Mouse (Mus musculus) hindbrain, postnatal 0 days (tissue): ENCODE measurements around the gene Nt5c2. TPM values are rescaled to one million over a fixed set of nuclear protein-coding genes. Genes with fewer than 3 reads are reported as not detected.

Experiments used
- ATAC-seq: fragments of 200-750 bp; cut with Nextera tagmentation; 2 replicates; pipeline ENCODE4 v1.8.0; 2017; ENCODE audit warnings: mild to moderate bottlenecking, moderate TSS enrichment, moderate library complexity
- DNase-seq: peaks from one replicate; pipeline ENCODE4 v3.0.0-alpha.2; 2015; ENCODE audit warnings: low spot score
- H3K27ac ChIP-seq: fragments of 300-500 bp; sonication (generic); 2 replicates; pipeline ENCODE4 v1.5.1; 2014; ENCODE audit warnings: mild to moderate bottlenecking
- H3K27me3 ChIP-seq: fragments of 300-500 bp; sonication (generic); 2 replicates; pipeline ENCODE4 v1.6.1; 2014; ENCODE audit warnings: low read length, mixed read lengths; ENCODE audit not compliant: insufficient read depth
- H3K36me3 ChIP-seq: fragments of 300-500 bp; sonication (generic); 2 replicates; pipeline ENCODE4 v1.6.1; 2014; ENCODE audit warnings: low read length, mixed read lengths; ENCODE audit not compliant: insufficient read depth
- H3K4me1 ChIP-seq: fragments of 300-500 bp; sonication (generic); 2 replicates; pipeline ENCODE4 v1.6.1; 2014; ENCODE audit warnings: antibody characterized with exemption, low read length, mixed read lengths; ENCODE audit not compliant: insufficient read depth
- H3K4me2 ChIP-seq: fragments of 300-500 bp; sonication (generic); 2 replicates; pipeline ENCODE4 v1.6.1; 2014; ENCODE audit warnings: low read depth, mild to moderate bottlenecking, low read length, moderate library complexity, mixed read lengths
- H3K4me3 ChIP-seq: fragments of 300-500 bp; sonication (generic); 2 replicates; pipeline ENCODE4 v1.5.1; 2014; ENCODE audit warnings: low read length
- H3K9ac ChIP-seq: fragments of 300-500 bp; sonication (generic); replicated peaks from 2 replicates; pipeline ENCODE4 v1.6.1; 2014; ENCODE audit warnings: mild to moderate bottlenecking, low read length, moderate library complexity, mixed read lengths
- H3K9me3 ChIP-seq: fragments of 300-500 bp; sonication (generic); 2 replicates; pipeline ENCODE4 v1.6.1; 2016; ENCODE audit warnings: low read length, mixed read lengths
- CTCF ChIP-seq: IDR thresholded peaks from 2 replicates; pipeline ENCODE4 v1.5.1; 2016; ENCODE audit warnings: antibody characterized with exemption, control low read depth, low read depth
- WGBS: fragments of 180-500 bp; shearing (Covaris S2); extraction: QIAGEN DNeasy Blood & Tissue Kit; methylation state at CpG from one replicate; pipeline ENCODE4 v1.1.7; 2014; 5-methylcytosine and 5-hydroxymethylcytosine counted together
- polyA plus RNA-seq: library from polyadenylated mRNA; unstranded; fragments of >200 nt; fragmentation: Nextera tagmentation; extraction: Ambion mirVana; gene quantifications from 2 replicates; pipeline ENCODE4 v1.2.1, GENCODE M21; 2015
- total RNA-seq: library from RNA; depleted of rRNA; stranded (reverse); fragments of >200 nt; gene quantifications from 2 replicates; pipeline ENCODE4 v1.2.3, GENCODE M21; 2014

The Nt5c2 gene
- total and polyA plus RNA-seq, 2 experiments from 2014 or later: 43.4 to 79.8 TPM

DNA sequence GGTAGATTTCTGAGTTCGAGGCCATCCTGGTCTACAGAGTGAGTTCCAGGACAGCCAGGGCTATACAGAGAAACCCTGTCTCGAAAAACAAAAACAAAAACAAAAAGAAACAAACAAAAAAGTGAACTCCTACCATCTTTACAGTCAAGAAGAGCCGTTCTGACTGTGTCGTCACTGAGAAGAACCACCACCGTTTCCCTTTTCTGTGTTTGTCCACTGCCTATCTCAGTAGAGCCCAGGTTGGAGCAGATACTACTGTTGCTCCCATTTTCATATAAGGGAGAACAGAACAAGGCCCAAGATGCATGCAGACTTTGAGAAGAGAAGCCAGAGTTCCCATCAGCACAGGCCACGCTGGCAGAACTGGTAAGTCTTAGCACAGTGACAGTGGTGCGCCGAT lies 124.3 kb downstream of the Nt5c2 start:
- no peak for TF ChIP-seq CTCF
- WGBS: 90% methylated on average over 8 of the region's 8 CpGs
- no peak overlapping the region for H3K27ac ChIP-seq
- H3K36me3 ChIP-seq: peaks cover 46% of the 10 kb centered on the region
- no peaks in the 10 kb centered on the region for H3K9me3 ChIP-seq
- H3K4me1 ChIP-seq: no peaks in the 10 kb centered on the region
- H3K27me3 ChIP-seq: no peaks in the 10 kb centered on the region
- no peak overlapping the region for H3K9ac ChIP-seq
- ATAC-seq (no peak), DNase-seq (no peak)
- H3K4me2 ChIP-seq: no peak overlapping the region
- H3K4me3 ChIP-seq: no peak overlapping the region

DNA sequence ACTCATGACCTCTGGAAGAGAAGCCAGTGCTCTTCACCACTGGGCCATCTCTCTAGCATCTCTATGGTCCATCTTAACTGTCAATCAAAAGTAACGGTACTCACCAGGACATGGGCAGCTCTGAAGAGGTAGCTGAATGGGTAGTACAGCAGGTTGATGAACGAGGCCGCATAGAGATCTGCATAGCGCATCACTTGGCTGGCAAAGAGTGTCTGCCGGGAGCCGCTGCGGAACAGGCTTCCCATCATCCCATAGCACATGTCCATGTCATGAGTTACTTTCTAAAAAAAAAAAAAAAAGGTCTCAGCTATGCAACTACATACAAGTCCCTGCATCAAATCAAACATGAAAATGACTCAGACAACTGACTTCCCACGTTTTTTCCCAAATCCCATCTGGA lies 125.3 kb downstream of the Nt5c2 start:
- 91% methylated on average over 8 of the region's 8 CpGs for WGBS
- no peaks in the 10 kb centered on the region for H3K9me3 ChIP-seq
- no peak overlapping the region for H3K4me3 ChIP-seq
- no peaks in the 10 kb centered on the region for H3K27me3 ChIP-seq
- ATAC-seq (no peak), DNase-seq (no peak)
- TF ChIP-seq CTCF: no peak
- peaks cover 55% of the 10 kb centered on the region for H3K36me3 ChIP-seq
- no peak overlapping the region for H3K4me2 ChIP-seq
- no peak overlapping the region for H3K27ac ChIP-seq
- no peaks in the 10 kb centered on the region for H3K4me1 ChIP-seq
- H3K9ac ChIP-seq: no peak overlapping the region

DNA sequence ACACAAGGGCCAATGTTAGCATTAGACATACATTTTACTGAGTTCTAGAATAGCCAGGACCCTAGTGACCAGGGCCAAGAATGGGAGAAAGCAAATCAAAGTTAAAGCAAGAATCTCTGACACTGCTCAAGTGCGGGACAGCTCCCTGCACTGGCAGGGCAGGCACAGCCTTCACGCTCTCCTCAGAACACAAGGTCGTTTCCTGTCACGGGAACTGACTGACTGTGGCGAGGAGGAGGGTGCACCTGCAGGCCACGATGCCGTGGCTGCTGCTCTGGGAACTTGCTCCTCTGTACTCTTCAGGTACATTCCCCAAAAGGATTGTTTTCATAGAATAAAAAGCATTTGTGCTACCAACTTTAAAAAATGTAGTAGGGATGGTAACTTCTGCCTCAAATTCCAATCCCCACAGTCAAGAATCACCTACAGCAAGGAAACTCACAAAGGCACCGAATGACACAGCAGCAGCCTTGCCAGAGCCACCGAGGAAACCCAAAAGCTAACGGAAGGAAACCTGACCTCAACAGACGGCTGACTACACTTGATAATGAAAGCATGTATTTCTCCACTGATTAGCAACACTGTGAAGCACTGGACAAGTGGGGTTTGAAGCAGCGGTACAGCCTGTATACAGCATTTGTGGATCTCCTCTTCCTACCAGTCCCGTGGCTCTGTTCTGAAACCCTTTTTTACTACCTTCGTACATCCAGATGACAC lies 127.0 kb downstream of the Nt5c2 start:
- no peak overlapping the region for H3K27ac ChIP-seq
- H3K27me3 ChIP-seq: no peaks in the 10 kb centered on the region
- no peak for ATAC-seq
- peaks cover 58% of the 10 kb centered on the region for H3K36me3 ChIP-seq
- no peak overlapping the region for H3K4me3 ChIP-seq
- H3K4me1 ChIP-seq: no peaks in the 10 kb centered on the region
- H3K4me2 ChIP-seq: no peak overlapping the region
- H3K9ac ChIP-seq: no peak overlapping the region
- WGBS: 85% methylated on average over 14 of the region's 14 CpGs
- no peak for TF ChIP-seq CTCF
- no peaks in the 10 kb centered on the region for H3K9me3 ChIP-seq
- DNase-seq: no peak

DNA sequence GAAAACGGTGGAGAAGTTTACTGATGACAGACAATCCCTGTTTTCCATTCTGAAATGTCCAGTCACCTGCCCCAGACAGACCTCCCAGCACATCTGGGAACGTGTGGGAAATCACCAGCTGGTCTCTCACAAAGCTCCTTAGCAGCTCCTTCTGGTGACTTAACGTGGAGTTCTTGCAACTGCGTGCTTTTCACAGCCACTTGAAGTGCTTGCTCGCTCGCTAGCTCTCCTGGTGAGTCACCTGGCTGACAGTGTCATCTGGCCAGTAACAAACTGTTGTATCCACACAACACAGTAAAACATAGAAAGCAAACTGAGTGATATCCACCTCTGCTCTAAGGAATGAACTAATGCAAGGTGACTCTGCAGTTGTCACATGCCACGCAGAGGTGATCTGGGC lies 128.1 kb downstream of the Nt5c2 start:
- Histone ChIP-seq H3K4me3 (no peak overlapping the region), H3K27ac (no peak overlapping the region), H3K4me2 (no peak overlapping the region), H3K9me3 (no peaks in the 10 kb centered on the region), H3K9ac (no peak overlapping the region), H3K4me1 (no peaks in the 10 kb centered on the region), H3K36me3 (peaks cover 54% of the 10 kb centered on the region), H3K27me3 (no peaks in the 10 kb centered on the region)
- 81% methylated on average over 7 of the region's 7 CpGs for WGBS
- ATAC-seq (no peak), DNase-seq (no peak)
- no peak for TF ChIP-seq CTCF

DNA sequence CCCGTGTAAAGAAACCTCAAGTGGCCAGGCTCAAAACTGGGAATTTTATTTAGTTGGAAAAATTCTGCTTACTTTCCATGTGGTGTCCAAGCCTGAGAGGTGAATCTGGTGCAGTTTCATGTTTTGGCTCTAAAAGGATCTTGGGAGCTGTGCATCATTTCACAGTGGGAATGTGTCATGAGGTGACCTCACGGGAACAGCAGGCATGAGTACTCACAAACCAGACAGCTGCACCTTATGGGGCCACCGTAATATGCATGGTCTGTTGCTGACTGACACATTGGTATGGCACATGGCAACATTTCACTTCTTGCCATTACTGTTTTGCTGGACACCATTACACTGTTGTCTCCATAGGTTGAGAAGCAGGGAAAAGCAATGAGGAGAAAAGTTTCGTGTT lies 129.6 kb downstream of the Nt5c2 start:
- Histone ChIP-seq H3K4me1 (no peaks in the 10 kb centered on the region), H3K27me3 (no peaks in the 10 kb centered on the region), H3K27ac (no peak overlapping the region), H3K4me2 (no peak overlapping the region), H3K36me3 (peaks cover 45% of the 10 kb centered on the region), H3K9ac (no peak overlapping the region), H3K4me3 (no peak overlapping the region), H3K9me3 (no peaks in the 10 kb centered on the region)
- DNase-seq (no peak), ATAC-seq (no peak)
- WGBS: 94% methylated on average over 4 of the region's 4 CpGs
- no peak for TF ChIP-seq CTCF

DNA sequence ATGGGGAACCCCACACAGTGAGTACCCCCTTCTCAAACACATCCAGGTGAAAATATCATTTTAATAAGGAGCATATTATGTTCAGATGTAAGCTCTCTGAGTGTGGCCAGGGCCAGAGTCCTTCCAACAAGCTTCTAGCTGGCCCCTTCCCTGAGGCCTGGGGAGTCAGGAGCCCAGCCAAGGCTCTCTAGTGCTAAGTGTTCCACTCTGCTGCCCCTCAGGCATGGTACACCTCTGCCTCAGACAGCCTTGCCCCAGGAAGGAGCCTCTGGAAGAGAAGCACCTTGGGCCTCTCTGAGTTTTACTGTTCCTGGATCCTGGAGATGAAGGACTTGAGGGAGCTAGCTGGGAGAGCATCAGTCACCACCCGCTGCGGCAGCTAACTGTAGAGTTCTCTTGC lies 135.1 kb downstream of the Nt5c2 start:
- DNase-seq (no peak), ATAC-seq (no peak)
- no peak for TF ChIP-seq CTCF
- Histone ChIP-seq H3K4me1 (no peaks in the 10 kb centered on the region), H3K9ac (no peak overlapping the region), H3K4me3 (no peak overlapping the region), H3K4me2 (no peak overlapping the region), H3K27me3 (no peaks in the 10 kb centered on the region), H3K36me3 (peaks cover 11% of the 10 kb centered on the region; the same call in 1 of the 2 replicates), H3K27ac (no peak overlapping the region), H3K9me3 (no peaks in the 10 kb centered on the region)
- 95% methylated on average over 2 of the region's 2 CpGs for WGBS

DNA sequence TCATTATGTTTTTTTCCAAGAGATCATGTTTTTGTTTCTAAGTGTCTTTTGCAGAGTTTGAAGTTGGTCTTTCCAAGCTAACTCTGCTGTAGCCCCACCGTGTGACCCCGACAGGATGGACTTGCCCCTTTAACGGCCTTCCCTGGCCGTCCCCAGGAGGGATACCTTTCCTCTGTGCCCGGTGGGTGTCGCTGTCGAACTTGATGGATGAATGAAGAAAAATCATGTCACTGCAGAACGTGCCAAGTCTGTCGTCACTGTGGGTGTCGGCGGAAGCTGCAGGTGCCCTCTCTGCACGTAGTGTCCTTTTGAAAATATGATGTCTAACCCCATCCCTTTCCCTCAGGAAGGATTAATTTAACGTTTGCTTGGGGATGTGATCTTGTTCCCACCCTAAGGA lies 136.6 kb downstream of the Nt5c2 start:
- WGBS: 46% methylated on average over 13 of the region's 13 CpGs
- Histone ChIP-seq H3K9me3 (no peaks in the 10 kb centered on the region), H3K27ac (no peak overlapping the region), H3K27me3 (no peaks in the 10 kb centered on the region), H3K36me3 (0 out of 2 replicates have a peak, but pooled peaks cover 7% of the 10 kb centered on the region), H3K4me3 (no peak overlapping the region), H3K9ac (no peak overlapping the region), H3K4me1 (no peaks in the 10 kb centered on the region), H3K4me2 (no peak overlapping the region)
- peak; percentile 56 for TF ChIP-seq CTCF
- ATAC-seq (no peak), DNase-seq (peak; percentile 79)
